Mouse (Mus musculus): ENCODE measurements around the gene Usp21. TPM values are rescaled to one million over a fixed set of nuclear protein-coding genes. Genes with fewer than 3 reads are reported as not detected.
"Not testable (repeated sequence)": the region's sequence is repeated elsewhere in the genome, so short reads cannot be mapped to it uniquely, and the experiment has no call there.

The Usp21 gene
- polyA plus RNA-seq (2015; fragmentation: Nextera tagmentation; extraction: Ambion mirVana) = 25.8 and 26.7 TPM in 2 replicates

DNA sequence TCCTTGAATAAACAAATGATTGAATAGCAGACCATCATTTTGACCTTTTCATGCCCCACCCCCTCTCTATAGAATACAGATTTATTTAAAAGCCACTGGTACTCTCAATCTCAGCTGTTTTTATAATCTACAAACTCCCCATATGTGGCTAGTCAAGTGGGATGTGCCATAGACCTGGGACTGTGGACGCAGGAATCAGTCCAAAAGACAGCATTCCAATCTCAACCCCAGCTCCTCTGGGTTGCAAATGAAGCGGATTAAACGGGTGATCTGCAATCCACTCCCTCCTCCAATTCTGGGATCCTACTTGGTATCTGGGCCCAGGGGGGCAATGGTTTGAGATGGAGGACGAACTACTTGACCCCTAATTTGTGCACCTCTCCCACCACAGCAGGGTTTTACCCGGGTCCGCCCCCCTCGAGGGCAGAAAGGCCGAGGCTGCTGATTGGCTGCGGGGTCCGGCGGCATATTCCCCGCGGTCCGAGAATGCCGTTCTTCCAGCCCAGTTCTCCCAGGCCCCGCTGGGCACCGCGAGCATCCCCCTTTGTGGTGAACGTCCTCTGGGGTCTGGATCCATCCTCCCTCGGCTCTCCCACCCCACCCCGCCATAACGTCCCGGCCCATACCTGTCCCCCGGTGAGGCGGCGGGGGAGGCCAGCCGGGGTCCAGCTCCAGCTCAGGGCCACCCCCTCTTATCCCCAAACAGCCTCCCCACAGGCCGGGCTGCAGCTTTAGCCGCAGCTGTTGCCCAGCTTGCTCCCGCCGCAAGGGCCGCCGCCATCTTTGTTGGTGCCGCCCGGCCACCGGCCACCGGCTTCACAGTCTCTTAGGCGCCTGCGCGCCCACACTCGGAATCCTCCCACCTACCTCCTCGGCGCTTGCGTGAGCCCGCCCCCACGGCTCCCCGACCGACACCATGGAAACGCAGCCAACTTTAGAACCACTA, at the start of gene Usp21:
Gene Usp21, minus strand, starts transcription at position 856 of the 946 bp plus-strand sequence.
- Histone ChIP-seq H3K4me1 (replicated peaks) (peaks cover 75% of the 10 kb centered on the region), H3K27me3 (no peaks in the 10 kb centered on the region), H3K4me2 (peak within 1 kb of the TSS; percentile 83), H3K4me3 (replicated peaks) (peak within 1 kb of the TSS; percentile 93), H3K36me3 (peaks cover 57% of the 10 kb centered on the region), H3K9ac (peak within 1 kb of the TSS; percentile 96), H3K9me3 (replicated peaks) (no peaks in the 10 kb centered on the region), H3K27ac (peak within 1 kb of the TSS; percentile 91)
- DNase-seq (peak; percentile 90), ATAC-seq (ENCODE audit: low read depth) (peak; percentile 93)
- WGBS (ENCODE audit: insufficient replicate concordance) = 2% methylated on average over 49 of the region's 49 CpGs

DNA sequence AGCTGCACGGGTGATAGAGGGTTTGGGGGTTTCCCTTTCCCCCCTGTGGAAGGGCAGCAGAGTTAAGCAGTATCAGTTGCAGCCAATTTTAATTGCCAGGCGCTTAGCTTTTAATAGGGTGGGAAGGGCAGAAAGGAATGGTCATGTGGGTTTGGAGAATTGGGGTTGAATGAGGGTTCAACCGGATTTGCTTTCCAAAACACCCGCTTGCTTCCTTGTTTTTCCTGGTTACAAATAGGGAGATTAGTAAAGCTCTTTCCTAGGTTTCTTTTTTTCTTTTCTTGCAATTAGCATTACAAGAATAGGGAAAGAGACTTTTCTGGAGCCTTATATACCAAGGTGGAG, 42.4 kb upstream of the Usp21 start:
- ATAC-seq (ENCODE audit: low read depth) (no peak), DNase-seq (no peak)
- Histone ChIP-seq H3K36me3 (peaks cover 25% of the 10 kb centered on the region; the same call in 1 of the 2 replicates), H3K4me1 (replicated peaks) (peaks cover 56% of the 10 kb centered on the region), H3K4me2 (peak overlapping the region; percentile 87), H3K27me3 (no peaks in the 10 kb centered on the region), H3K9ac (peak overlapping the region; percentile 95), H3K9me3 (replicated peaks) (no peaks in the 10 kb centered on the region), H3K4me3 (replicated peaks) (peak overlapping the region; percentile 92), H3K27ac (peak overlapping the region; percentile 95)
- 2% methylated on average over 4 of the region's 4 CpGs for WGBS (ENCODE audit: insufficient replicate concordance)

DNA sequence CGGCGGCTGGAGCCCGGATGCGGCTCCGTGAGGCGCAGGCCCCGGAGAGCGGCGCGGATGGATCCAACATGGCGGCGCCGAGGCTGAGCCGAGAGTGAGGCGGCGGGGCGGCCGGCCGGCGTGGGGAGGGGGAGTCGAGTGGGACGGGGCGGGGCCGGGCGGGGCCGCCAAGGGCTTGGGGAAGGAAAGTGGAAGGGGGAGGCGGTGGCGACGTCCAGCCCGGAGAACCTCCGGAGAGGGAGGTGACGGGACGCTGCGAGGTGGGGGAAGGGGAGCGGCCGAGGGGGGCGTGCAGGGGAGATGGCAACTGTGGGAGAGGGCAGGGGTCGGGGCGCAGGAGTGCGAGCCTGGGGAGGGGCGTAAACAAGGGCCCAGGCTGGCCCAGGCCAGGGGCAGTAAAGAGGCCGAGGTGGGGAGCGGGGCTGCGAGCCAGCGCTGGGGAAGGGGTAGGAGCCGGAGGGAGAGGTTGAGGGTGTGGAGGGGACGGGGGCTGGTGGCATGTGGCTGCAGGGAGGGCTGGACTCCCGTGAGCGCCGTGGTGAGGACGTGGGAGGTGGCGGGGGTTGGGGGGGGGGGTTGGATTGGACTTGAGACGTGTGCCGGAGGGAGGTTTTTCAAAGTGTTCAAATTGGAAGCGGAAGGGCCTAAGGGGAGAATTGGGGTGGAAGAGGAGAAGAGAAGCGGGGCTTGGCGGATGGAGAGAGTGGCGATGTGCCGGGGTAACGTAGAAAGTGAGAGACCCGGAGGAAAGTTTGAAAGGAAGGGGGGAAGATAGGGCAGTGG, 41.8 kb upstream of the Usp21 start:
- no peaks in the 10 kb centered on the region for H3K27me3 ChIP-seq
- H3K9ac ChIP-seq = peak overlapping the region; percentile 95
- peaks cover 52% of the 10 kb centered on the region for H3K4me1 ChIP-seq (replicated peaks)
- peak overlapping the region; percentile 92 for H3K4me3 ChIP-seq (replicated peaks)
- H3K27ac ChIP-seq = peak overlapping the region; percentile 95
- peak overlapping the region; percentile 87 for H3K4me2 ChIP-seq
- peak; percentile 42; the same call in 1 of the 2 replicates for ATAC-seq (ENCODE audit: low read depth)
- H3K9me3 ChIP-seq (replicated peaks) = no peaks in the 10 kb centered on the region
- no peak for DNase-seq
- H3K36me3 ChIP-seq = peaks cover 23% of the 10 kb centered on the region; the same call in 1 of the 2 replicates
- under 1% methylated on average over 60 of the region's 61 CpGs for WGBS (ENCODE audit: insufficient replicate concordance)

DNA sequence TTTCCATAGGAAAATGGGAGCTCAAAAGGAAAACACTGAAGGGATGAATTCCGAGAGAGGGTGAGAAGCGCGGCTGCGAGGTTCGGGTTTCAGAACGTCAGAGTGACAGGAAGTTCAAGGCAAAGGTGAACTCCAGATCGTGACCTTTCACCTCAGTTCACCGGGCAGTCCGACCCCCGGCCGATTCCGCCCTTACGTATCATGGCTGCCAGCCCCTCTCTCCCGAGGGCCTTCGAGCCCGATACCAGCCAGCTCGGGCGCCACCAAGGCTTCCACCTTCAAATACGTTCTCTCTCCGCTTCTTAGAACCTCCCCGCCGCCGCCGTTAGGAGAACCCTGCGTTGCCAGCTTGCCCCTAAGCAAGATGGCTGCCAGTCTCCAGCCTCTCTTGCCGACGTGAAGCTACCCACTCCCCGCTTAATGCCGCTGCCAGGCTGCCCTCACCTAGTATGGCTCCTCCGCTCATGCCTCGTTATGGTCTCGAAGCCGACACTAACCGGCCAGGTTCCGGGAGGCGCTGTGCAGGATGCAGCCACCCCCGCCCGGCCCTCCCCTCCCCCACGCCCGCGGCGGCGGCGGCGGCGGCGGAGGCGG, 41.1 kb upstream of the Usp21 start, which contains the start of gene Dedd:
Gene Dedd, plus strand, starts transcription at position 307 of the 594 bp plus-strand sequence.
- H3K4me1 ChIP-seq (replicated peaks) = peaks cover 48% of the 10 kb centered on the region
- DNase-seq (peak; percentile 80), ATAC-seq (ENCODE audit: low read depth) (peak; percentile 86)

DNA sequence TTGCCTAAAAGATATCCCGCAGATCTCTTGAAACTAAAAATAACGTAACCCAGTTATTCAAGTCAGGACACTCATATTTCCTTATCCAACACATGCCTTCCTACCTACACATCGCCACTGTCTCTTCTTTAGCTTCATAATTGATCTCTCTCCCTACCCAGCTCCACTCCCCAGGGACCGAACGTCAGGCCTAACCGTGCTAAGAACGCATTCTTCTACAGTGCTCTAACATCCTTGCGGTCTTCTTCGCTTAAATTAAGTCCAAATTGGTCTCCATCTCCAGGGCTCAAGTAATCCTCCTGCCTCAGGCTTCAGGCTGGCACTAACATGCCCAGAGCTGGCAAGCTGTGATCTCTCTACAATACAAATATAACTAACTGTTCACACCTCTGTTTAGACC, 40.5 kb upstream of the Usp21 start:
- ATAC-seq (ENCODE audit: low read depth) (no peak), DNase-seq (no peak)
- Histone ChIP-seq H3K36me3 (peaks cover 10% of the 10 kb centered on the region; the same call in 1 of the 2 replicates), H3K27me3 (no peaks in the 10 kb centered on the region), H3K4me2 (peak overlapping the region; percentile 87), H3K9ac (peak overlapping the region; percentile 95), H3K27ac (peak overlapping the region; percentile 95), H3K9me3 (replicated peaks) (no peaks in the 10 kb centered on the region), H3K4me1 (replicated peaks) (peaks cover 43% of the 10 kb centered on the region), H3K4me3 (replicated peaks) (peak overlapping the region; percentile 92)
- 30% methylated on average over 9 of the region's 9 CpGs for WGBS (ENCODE audit: insufficient replicate concordance)

More for the DNA sequence above, 41.1 kb upstream of the Usp21 start, which contains the start of gene Dedd:
- peaks cover 16% of the 10 kb centered on the region; the same call in 1 of the 2 replicates for H3K36me3 ChIP-seq
- no peaks in the 10 kb centered on the region for H3K27me3 ChIP-seq
- peak within 1 kb of the TSS; percentile 95 for H3K9ac ChIP-seq
- peak within 1 kb of the TSS; percentile 92 for H3K4me3 ChIP-seq (replicated peaks)
- WGBS (ENCODE audit: insufficient replicate concordance) = under 1% methylated on average over 48 of the region's 48 CpGs
- H3K4me2 ChIP-seq = peak within 1 kb of the TSS; percentile 87
- H3K27ac ChIP-seq = peak within 1 kb of the TSS; percentile 95
- no peaks in the 10 kb centered on the region for H3K9me3 ChIP-seq (replicated peaks)

DNA sequence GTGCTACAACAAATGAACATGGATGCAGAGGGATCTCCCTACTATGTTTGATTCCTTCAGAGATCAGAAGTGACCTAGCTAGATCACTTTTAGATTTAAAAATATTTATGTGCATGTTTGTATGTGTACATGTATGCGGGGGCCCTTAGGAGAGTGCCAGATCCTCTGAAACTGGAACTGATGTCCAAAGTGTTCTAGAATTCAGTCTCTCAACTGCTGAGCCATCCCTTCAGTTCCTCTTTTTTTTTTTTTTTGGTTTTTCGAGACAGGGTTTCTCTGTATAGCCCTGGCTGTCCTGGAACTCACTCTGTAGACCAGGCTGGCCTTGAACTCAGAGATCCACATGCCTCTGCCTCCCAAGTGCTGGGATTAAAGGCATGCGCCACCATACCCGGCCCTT, 38.8 kb upstream of the Usp21 start:
- Histone ChIP-seq H3K4me1 (replicated peaks) (peaks cover 37% of the 10 kb centered on the region), H3K4me2 (peak overlapping the region; percentile 87; the same call in 1 of the 2 replicates)
- not testable (repeated sequence) for H3K27ac ChIP-seq; H3K36me3 ChIP-seq; H3K27me3 ChIP-seq; ATAC-seq (ENCODE audit: low read depth); DNase-seq; H3K9ac ChIP-seq; H3K4me3 ChIP-seq (replicated peaks); H3K9me3 ChIP-seq (replicated peaks)
- 61% methylated on average over 4 of the region's 4 CpGs for WGBS (ENCODE audit: insufficient replicate concordance)

DNA sequence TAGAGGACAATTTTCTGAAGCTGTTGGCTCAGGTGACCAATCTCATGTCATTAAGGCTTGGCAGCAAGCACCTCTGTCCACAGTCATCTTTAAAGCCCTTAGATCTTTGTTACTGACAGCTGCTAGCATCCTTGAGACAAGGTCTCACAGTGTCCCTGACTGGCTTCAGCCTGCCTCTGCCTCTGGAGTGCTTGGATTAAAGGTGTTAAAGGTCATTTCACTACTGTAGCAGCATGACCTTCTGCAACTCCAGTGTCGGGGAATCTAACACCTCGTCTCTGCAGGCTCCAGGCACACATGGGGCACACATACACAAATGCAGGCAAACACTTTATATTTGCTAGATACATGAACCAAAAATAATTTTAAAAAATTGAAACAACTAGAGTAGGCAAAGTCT, 37.8 kb upstream of the Usp21 start:
- no peaks in the 10 kb centered on the region for H3K27me3 ChIP-seq
- H3K9ac ChIP-seq = no peak overlapping the region
- no peaks in the 10 kb centered on the region for H3K9me3 ChIP-seq (replicated peaks)
- 90% methylated on average over 2 of the region's 2 CpGs for WGBS (ENCODE audit: insufficient replicate concordance)
- DNase-seq (no peak), ATAC-seq (ENCODE audit: low read depth) (no peak)
- no peak overlapping the region for H3K4me2 ChIP-seq
- H3K27ac ChIP-seq = no peak overlapping the region
- no peak overlapping the region for H3K4me3 ChIP-seq (replicated peaks)
- H3K4me1 ChIP-seq (replicated peaks) = peaks cover 29% of the 10 kb centered on the region
- H3K36me3 ChIP-seq = no peaks in the 10 kb centered on the region

DNA sequence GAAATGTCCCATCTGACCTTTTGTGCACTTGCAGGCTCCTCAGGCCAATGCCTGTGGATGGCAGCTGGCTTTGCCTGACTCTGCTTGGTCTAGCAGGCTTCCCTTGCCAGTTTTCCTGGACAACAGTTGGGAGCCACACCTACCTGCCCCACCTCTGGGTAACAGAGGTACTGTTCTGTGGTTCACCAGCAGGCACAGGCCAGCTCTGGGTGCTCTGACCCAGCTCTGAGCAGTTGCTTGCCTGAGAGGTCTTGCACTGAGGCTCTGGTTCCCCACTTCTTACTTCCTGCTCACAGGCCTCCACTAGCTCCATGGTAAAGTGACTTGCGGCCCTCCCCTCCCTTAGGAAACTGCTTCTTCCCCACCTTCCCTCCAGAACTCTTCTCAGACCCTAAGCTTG, 34.2 kb upstream of the Usp21 start:
- no peak for DNase-seq
- 67% methylated on average over 1 of the region's 1 CpGs for WGBS (ENCODE audit: insufficient replicate concordance)
- H3K27ac ChIP-seq = no peak overlapping the region; the same call in 1 of the 2 replicates
- peaks cover 8% of the 10 kb centered on the region for H3K4me1 ChIP-seq (replicated peaks)
- H3K9me3 ChIP-seq (replicated peaks) = no peaks in the 10 kb centered on the region
- no peak overlapping the region for H3K4me3 ChIP-seq (replicated peaks)
- H3K36me3 ChIP-seq = no peaks in the 10 kb centered on the region
- ATAC-seq (ENCODE audit: low read depth) = peak; percentile 43; the same call in 1 of the 2 replicates
- no peak overlapping the region for H3K4me2 ChIP-seq
- no peaks in the 10 kb centered on the region for H3K27me3 ChIP-seq
- 0 out of 2 replicates have a peak overlapping the region, but pooled peaks have one; percentile 20 for H3K9ac ChIP-seq

DNA sequence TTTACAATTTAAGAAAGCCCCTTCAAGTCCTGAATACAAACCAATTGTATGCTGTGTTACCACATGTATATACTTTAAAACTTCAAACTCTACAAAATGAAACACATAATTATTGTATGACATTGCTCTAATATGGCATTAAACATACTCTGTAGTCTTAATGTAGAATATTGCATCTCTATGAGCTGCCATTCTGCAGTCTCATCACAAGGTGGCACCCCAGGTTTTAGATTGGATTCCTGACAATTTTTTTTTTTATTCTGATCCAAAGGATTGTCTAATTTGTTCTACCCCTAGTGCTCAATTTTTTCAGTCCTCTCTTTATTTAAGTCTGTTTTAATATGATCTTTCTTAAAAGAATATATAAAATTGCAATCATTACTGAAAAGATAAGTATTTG, 33.6 kb upstream of the Usp21 start:
- Histone ChIP-seq H3K27ac (no peak overlapping the region), H3K4me3 (replicated peaks) (no peak overlapping the region), H3K36me3 (no peaks in the 10 kb centered on the region), H3K4me2 (no peak overlapping the region), H3K27me3 (no peaks in the 10 kb centered on the region), H3K9me3 (replicated peaks) (no peaks in the 10 kb centered on the region), H3K9ac (no peak overlapping the region), H3K4me1 (replicated peaks) (peaks cover 6% of the 10 kb centered on the region)
- no peak for DNase-seq
- ATAC-seq (ENCODE audit: low read depth) = no peak

DNA sequence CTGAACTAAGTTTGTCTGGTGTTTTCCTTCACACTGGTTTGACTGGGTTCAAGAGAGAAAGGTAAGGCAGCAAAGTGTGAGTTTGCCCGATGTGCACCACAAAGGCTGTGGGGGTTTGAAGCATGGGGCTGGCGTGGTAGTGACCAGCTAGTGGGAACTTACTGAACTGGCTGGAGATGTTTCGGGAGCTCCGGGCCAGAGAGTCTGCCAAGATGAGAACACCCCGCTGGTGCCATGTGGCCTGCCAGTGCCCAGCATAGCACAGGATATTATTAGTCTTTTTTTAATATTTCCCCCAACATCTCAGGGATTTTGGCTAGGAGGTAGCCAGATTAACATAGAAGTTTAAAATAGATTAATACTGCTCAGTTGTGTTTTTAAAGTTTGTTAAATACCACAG, 32.4 kb upstream of the Usp21 start:
- Histone ChIP-seq H3K9ac (no peak overlapping the region), H3K36me3 (no peaks in the 10 kb centered on the region), H3K4me2 (no peak overlapping the region), H3K9me3 (replicated peaks) (0 out of 2 replicates have a peak, but pooled peaks cover 2% of the 10 kb centered on the region), H3K4me3 (replicated peaks) (no peak overlapping the region), H3K27me3 (no peaks in the 10 kb centered on the region), H3K4me1 (replicated peaks) (peaks cover 6% of the 10 kb centered on the region), H3K27ac (no peak overlapping the region)
- no peak for ATAC-seq (ENCODE audit: low read depth)
- 46% methylated on average over 5 of the region's 5 CpGs for WGBS (ENCODE audit: insufficient replicate concordance)
- no peak for DNase-seq

DNA sequence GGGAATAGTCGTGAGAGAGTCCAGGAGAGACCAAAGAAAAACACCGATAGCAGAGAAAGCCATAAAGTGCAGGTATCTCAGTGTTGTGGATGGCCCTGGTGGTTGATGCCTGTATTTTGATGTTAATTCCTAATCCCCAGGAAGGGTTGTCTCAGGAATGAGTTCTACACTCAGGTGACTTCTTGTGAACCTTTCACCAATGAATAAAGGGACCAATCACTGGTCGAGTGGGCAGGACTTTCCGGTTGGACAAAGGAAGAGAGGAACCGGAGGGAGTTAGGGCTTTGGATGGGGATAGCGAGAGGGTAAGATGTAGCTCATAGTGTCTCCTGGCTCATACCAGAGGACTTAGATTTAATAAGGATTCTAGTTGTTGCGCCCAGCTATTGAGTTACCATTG, 32.0 kb upstream of the Usp21 start:
- Histone ChIP-seq H3K9ac (no peak overlapping the region), H3K27ac (no peak overlapping the region), H3K27me3 (no peaks in the 10 kb centered on the region), H3K36me3 (no peaks in the 10 kb centered on the region), H3K9me3 (replicated peaks) (0 out of 2 replicates have a peak, but pooled peaks cover 2% of the 10 kb centered on the region), H3K4me2 (no peak overlapping the region), H3K4me3 (replicated peaks) (no peak overlapping the region), H3K4me1 (replicated peaks) (peaks cover 6% of the 10 kb centered on the region)
- 35% methylated on average over 7 of the region's 7 CpGs for WGBS (ENCODE audit: insufficient replicate concordance)
- DNase-seq = no peak
- ATAC-seq (ENCODE audit: low read depth) = no peak
